Mouse (Mus musculus): ENCODE measurements at regions not wholly inside any gene's neighbourhood (a gene's known extent, or its start where the extent isn't known, plus 50 kb on each side); places are given as distances from the start of the nearest gene placed in this dataset.

GRCm38 (mm10) chr8:35243555-35243954 lies 522.0 kb upstream of the Gm19410 start:
- no peak for DNase-seq

- DNase-seq, result peak; percentile 40 to 59
Measured at GRCm38 (mm10) chr8:35249747-35250375, 515.7 kb upstream of the Gm19410 start.

- peak; percentile 58 to 77 for DNase-seq
Measured at GRCm38 (mm10) chr8:35250641-35251040, 514.9 kb upstream of the Gm19410 start.

DNA sequence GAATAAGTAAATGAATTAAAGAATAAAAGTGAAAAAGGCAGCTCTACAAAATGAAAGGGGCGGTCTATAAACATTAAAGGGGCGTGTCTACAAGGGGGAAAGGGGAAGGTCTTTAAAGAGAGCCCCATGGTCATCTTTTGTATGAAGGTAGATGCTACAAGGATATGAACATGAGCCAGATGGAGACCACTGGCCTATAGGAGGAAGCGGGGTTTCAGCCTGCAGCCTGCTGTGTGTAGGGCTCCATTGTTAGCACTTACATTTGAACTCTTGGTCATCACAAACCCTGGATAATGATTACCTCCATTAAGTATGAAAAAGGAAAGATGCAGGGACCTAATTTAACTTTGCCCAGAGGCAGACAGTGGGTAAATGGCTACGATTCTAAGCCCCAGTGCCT lies 511.6 kb upstream of the Gm19410 start:
- DNase-seq, result no peak

DNA sequence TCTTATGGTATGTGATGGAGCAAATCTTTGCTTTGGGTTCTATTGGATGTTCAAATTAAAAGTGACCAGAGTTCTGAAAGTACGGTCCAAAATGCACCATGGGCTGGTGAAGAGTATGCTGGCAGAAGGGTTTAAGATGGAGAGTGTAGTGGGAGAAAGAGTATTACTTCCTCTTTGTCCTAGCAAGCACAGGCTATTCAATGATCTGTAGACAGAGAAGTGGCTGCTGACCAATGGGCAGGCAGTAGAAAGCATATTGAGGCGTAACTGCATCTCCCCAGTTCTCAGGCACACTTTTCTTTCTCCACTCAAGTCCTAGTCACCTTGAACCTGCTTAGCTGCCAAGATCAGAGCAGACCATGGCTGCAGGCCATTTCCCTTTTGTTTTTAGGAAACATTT lies 510.3 kb upstream of the Gm19410 start:
- DNase-seq, result no peak

DNA sequence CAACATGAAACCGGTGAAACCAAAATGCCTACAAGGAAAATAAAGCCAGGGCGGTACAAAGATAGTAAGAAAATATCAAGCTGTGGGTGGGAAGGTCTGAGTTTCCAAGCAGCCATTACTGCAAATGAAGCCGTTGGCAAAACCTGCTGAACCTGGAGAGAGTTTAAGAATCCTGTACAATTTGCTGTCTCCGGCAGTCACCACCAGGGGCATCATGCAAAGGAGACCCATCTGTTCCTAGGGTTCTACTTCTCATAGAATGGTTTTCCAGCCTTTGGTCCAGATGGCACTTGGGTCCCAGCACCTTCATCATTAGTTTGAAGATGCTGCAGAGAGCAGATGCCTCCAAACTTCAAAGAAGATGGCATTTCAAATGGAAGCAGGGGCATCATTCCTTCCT lies 508.6 kb upstream of the Gm19410 start:
- DNase-seq, result peak; percentile 46 to 52

GRCm38 (mm10) chr8:35268221-35268620 lies 497.4 kb upstream of the Gm19410 start:
- no peak for DNase-seq

DNA sequence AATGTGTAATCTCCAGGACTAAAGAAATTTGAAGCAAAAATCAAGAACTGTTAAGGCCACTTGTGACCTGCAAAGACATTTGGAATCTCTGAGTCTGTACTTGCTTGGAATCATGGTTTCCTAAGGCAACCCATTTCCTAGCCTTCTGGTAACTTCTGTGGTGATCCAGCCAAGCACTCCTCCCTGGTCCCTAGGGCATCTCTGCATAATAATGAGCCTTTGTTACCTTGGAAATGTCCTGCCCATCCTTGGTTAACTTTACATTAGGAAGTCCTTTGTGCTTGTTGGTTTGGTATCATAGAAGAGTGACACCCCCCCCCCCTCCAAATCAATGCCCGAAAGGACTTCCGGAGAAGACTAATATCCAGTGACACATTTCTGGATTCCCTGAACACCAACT lies 496.6 kb upstream of the Gm19410 start:
- no peak for DNase-seq

DNA sequence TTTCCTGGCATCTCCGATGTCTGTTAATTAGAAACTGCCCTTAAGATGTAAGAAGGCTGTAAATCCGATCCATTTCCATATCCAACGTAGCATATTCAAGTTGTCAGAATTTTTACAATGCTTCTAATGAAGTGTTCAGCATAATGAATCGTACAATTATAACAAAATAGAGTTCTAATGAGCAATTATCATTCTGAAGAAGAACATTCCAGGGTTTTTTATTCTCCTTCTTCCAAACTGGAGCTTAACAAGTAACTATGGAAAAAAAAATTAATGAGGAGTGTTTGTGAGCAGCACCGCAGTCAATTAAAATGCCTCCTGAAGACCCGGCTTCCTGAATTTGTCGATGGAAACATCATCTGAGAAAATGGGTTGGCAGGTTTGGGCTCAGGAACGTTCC lies 489.6 kb upstream of the Gm19410 start:
- no peak for DNase-seq

DNA sequence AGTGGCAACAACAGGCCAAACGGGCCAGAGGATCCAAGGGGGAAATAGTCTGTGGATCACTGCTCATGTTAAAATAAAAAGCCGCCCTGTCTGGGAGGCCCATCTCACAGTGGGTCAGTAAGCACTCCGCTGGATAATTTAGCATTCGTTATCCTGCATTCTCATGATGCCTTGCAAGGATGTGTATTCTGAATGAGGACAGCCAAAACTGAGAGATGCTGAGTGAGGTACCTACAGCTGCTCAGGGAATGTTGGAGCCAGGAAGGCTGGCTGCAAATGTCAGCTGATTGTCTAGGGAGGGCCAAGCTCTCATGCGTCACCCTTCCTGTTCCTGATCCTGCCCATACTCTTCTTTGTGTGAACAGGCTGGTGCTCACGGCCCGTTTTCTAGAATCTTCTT lies 489.1 kb upstream of the Gm19410 start:
- DNase-seq, result no peak

- DNase-seq, result no peak
Measured at GRCm38 (mm10) chr8:35278946-35279345, 486.6 kb upstream of the Gm19410 start.

- no peak for DNase-seq
Measured at GRCm38 (mm10) chr8:35280741-35281140, 484.8 kb upstream of the Gm19410 start.

DNA sequence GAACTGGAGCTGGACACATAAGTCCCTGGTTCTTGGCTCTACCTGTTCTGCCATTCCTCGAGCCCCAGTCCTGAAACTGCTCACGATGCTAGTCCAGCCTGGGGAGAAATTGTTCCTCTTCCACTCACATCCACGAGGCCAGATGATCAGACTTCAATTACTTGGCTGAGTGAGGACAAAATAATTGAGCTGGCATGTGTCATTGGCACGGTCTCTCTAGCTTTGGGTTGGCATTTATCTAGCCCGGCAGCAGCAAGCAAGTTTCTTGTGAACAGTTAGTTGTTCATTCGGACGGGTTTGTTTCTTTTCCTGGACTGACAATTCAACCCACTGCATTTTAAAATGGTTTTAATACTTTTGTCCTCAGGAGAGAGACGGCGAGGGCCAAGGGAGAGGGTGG lies 482.2 kb upstream of the Gm19410 start:
- DNase-seq, result no peak

DNA sequence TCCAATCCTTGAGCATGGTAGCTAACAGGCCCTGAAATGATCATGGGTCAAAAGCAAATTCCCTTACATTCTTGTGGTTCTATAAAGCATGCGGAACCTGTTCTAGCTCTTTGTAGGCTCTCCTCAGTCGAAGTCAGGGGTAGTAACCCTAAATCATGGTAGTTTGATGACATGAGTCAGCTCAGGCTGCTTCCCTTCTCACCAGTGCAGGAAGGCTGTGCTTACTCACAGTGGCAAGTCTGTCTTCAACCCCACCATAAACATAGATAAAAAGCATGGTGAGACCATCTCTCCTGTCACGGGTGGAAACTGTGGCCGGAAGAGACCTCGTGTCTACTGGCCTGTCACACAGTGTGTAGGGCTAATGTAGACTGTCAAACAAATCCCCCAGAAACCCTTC lies 476.6 kb upstream of the Gm19410 start:
- no peak for DNase-seq

- DNase-seq, result no peak
Measured at GRCm38 (mm10) chr8:35289967-35290366, 475.6 kb upstream of the Gm19410 start.

DNA sequence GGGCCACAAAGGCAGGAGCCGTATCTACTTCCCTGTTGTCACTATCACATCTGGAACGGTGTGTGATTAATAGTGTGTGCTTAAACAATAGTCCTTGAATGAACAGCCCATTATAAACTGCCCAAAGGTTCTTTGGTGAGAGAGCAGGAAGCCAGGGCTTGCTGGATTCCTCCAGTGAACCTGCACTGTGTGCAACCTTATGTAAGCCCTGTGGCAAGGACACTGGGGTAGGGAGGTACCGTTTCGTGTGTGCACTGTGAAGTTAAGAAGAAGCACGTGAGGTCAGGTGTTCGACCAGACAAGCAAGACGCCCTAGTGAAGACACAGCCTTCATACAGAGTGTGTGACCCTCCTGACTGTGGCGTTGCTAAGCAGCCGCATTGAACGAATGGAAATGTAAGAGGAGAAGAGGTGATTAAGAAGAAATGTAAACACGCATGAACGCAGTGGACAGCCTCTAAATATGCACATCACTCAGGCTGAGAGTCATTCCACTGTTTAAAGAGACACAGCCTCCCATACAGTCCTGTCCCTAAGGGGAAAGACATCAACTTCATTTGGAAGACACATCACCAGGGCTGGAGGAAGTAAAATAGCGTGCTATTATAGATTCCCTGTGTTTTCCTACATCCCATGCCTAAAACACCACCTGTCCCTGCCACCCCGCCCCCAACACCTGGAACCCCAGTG lies 472.0 kb upstream of the Gm19410 start:
- no peak for DNase-seq

- no peak for DNase-seq
Measured at GRCm38 (mm10) chr8:35296936-35297335, 468.7 kb upstream of the Gm19410 start.

DNA sequence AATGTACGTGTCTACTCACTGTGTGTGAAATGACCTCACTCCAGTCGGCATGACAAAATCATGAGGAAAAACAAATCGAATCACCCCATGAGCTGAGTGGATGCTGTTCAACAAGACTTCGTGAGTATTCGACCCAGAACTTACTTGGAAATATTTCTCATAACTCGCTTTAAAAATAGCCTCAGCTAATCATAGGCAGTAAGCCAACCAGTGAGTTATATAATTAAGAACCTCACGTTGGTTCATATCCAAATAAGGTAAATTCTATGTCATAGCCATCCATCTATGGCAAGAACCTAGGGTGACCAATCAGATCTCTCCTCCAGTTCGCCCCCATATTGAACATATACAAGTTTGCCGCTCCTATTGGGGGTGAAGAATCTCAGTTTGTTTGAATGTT lies 466.5 kb upstream of the Gm19410 start:
- no peak for DNase-seq

DNA sequence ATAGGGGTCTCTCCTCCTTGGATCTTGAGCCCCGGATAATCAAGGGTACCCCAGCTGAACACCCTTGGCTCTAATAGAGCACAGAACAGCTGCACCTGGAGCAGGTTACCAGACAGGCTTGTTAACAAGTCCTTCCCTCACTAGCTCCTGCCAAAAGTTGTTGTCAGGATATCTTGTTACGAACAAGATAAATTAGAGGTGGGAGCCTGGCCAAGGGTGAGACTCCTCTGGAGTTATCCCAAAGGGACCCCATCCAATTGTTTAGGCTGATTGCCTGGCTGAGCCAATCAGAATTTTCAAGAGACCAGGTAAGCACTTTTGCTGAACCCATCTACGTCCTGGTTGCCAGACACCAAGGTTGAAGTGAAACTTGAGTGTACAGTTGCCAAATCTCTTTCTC lies 465.2 kb upstream of the Gm19410 start:
- no peak for DNase-seq

DNA sequence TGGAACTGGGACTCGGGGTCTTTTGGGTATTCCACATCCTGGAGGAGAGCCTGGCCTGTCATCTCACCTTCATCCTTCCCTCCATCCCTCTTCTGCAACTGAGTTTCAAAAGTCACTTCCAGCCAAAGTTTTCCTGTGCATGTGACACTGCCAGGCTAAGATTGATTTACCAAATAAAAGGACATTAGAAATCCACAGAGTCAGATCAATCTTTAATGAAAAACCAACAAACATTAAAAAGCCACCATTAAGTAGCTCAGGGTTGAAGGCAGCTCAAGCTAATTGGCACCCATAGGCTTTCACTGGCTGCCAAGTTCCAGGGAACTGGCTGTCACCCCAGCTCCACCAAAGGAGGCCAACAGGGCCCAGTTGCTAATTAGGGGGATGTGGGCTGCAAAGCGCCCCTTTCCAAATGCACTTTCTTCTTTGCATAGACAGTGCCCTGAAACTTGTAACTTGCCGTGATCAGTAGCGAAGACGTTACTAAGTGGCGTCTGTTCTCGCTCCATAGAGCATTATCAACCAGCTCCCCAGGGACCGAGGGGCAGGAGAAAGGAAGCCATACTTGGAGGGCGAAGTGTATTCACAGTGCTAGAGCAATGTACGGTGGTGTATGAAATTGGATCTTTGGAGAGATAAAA lies 464.6 kb upstream of the Gm19410 start:
- no peak for DNase-seq

- no peak for DNase-seq
Measured at GRCm38 (mm10) chr8:35302856-35303255, 462.7 kb upstream of the Gm19410 start.

- peak; percentile 55 to 75 for DNase-seq
Measured at GRCm38 (mm10) chr8:35321270-35321865, 444.2 kb upstream of the Gm19410 start.

- no peak for DNase-seq
Measured at GRCm38 (mm10) chr8:35323180-35323975, 442.2 kb upstream of the Gm19410 start.
